Mouse (Mus musculus): ENCODE results near the gene Phc2. TPM values are rescaled to one million over a fixed set of nuclear protein-coding genes. Genes with fewer than 3 reads are reported as not detected.

Phc2 gene
- polyA plus RNA-seq, 1 experiment = 205 TPM

GRCm38 (mm10) chr4:128721061-128721648 lies 66.7 kb downstream of the Phc2 start:
- TF ChIP-seq CEBPB (IDR thresholded peaks at IDR 0.05; ENCODE audit: low read depth) (no peak), MYOG (IDR thresholded peaks at IDR 0.05; ENCODE audit: control insufficient read depth, extremely low read depth, insufficient read length) (no peak), CTCF (IDR thresholded peaks at IDR 0.05; ENCODE audit: control insufficient read depth, insufficient read depth, insufficient read length) (no peak), FOSL1 (IDR thresholded peaks at IDR 0.05; ENCODE audit: insufficient read depth, low read length, poor library complexity, severe bottlenecking) (no peak), MAX (IDR thresholded peaks at IDR 0.05) (no peak), USF1 (IDR thresholded peaks at IDR 0.05; ENCODE audit: low read depth) (no peak), MYOD1 (IDR thresholded peaks at IDR 0.05; ENCODE audit: control insufficient read depth, insufficient read length, low read depth) (no peak)
- Histone ChIP-seq H3K79me2 (ENCODE audit: control insufficient read depth, insufficient read depth) (no peaks in the 10 kb centered on the region), H3K79me3 (ENCODE audit: low read depth) (no peaks in the 10 kb centered on the region), H3K27me3 (ENCODE audit: control insufficient read depth, insufficient read depth, insufficient read length) (no peaks in the 10 kb centered on the region), H3ac (ENCODE audit: control insufficient read depth, insufficient read length, low read depth) (no peak overlapping the region), H3K36me3 (ENCODE audit: control insufficient read depth, insufficient read depth) (no peaks in the 10 kb centered on the region), H3K4me3 (ENCODE audit: insufficient read depth, poor library complexity, severe bottlenecking) (no peak overlapping the region)

GRCm38 (mm10) chr4:128721761-128722160 lies 67.3 kb downstream of the Phc2 start:
- Histone ChIP-seq H3K79me2 (ENCODE audit: control insufficient read depth, insufficient read depth) (no peaks in the 10 kb centered on the region), H3K79me3 (ENCODE audit: low read depth) (no peaks in the 10 kb centered on the region), H3K4me3 (ENCODE audit: insufficient read depth, poor library complexity, severe bottlenecking) (no peak overlapping the region), H3K27me3 (ENCODE audit: control insufficient read depth, insufficient read depth, insufficient read length) (no peaks in the 10 kb centered on the region), H3ac (ENCODE audit: control insufficient read depth, insufficient read length, low read depth) (no peak overlapping the region), H3K36me3 (ENCODE audit: control insufficient read depth, insufficient read depth) (no peaks in the 10 kb centered on the region)
- TF ChIP-seq MAX (IDR thresholded peaks at IDR 0.05) (no peak), MYOG (IDR thresholded peaks at IDR 0.05; ENCODE audit: control insufficient read depth, extremely low read depth, insufficient read length) (no peak), CEBPB (IDR thresholded peaks at IDR 0.05; ENCODE audit: low read depth) (no peak), USF1 (IDR thresholded peaks at IDR 0.05; ENCODE audit: low read depth) (no peak), CTCF (IDR thresholded peaks at IDR 0.05; ENCODE audit: control insufficient read depth, insufficient read depth, insufficient read length) (no peak), MYOD1 (IDR thresholded peaks at IDR 0.05; ENCODE audit: control insufficient read depth, insufficient read length, low read depth) (no peak), FOSL1 (IDR thresholded peaks at IDR 0.05; ENCODE audit: insufficient read depth, low read length, poor library complexity, severe bottlenecking) (no peak)

- Histone ChIP-seq H3K36me3 (ENCODE audit: control insufficient read depth, insufficient read depth) (no peaks in the 10 kb centered on the region), H3ac (ENCODE audit: control insufficient read depth, insufficient read length, low read depth) (no peak overlapping the region), H3K79me2 (ENCODE audit: control insufficient read depth, insufficient read depth) (peaks cover 5% of the 10 kb centered on the region), H3K79me3 (ENCODE audit: low read depth) (peaks cover 3% of the 10 kb centered on the region), H3K4me3 (ENCODE audit: insufficient read depth, poor library complexity, severe bottlenecking) (no peak overlapping the region), H3K27me3 (ENCODE audit: control insufficient read depth, insufficient read depth, insufficient read length) (no peaks in the 10 kb centered on the region)
- TF ChIP-seq FOSL1 (IDR thresholded peaks at IDR 0.05; ENCODE audit: insufficient read depth, low read length, poor library complexity, severe bottlenecking) = no peak
- TF ChIP-seq MYOD1 (IDR thresholded peaks at IDR 0.05; ENCODE audit: control insufficient read depth, insufficient read length, low read depth) = no peak
- no peak for TF ChIP-seq MYOG (IDR thresholded peaks at IDR 0.05; ENCODE audit: control insufficient read depth, extremely low read depth, insufficient read length)
- TF ChIP-seq CEBPB (IDR thresholded peaks at IDR 0.05; ENCODE audit: low read depth) = no peak
- TF ChIP-seq USF1 (IDR thresholded peaks at IDR 0.05; ENCODE audit: low read depth) = no peak
- no peak for TF ChIP-seq CTCF (IDR thresholded peaks at IDR 0.05; ENCODE audit: control insufficient read depth, insufficient read depth, insufficient read length)
Observed at GRCm38 (mm10) chr4:128722932-128723331, 68.4 kb downstream of the Phc2 start.

GRCm38 (mm10) chr4:128723431-128723830 lies 68.9 kb downstream of the Phc2 start:
- H3K79me2 ChIP-seq (ENCODE audit: control insufficient read depth, insufficient read depth) = peaks cover 10% of the 10 kb centered on the region
- H3K27me3 ChIP-seq (ENCODE audit: control insufficient read depth, insufficient read depth, insufficient read length) = no peaks in the 10 kb centered on the region
- H3K79me3 ChIP-seq (ENCODE audit: low read depth) = peaks cover 8% of the 10 kb centered on the region
- no peak overlapping the region for H3ac ChIP-seq (ENCODE audit: control insufficient read depth, insufficient read length, low read depth)
- TF ChIP-seq USF1 (IDR thresholded peaks at IDR 0.05; ENCODE audit: low read depth) (no peak), CEBPB (IDR thresholded peaks at IDR 0.05; ENCODE audit: low read depth) (no peak), MYOG (IDR thresholded peaks at IDR 0.05; ENCODE audit: control insufficient read depth, extremely low read depth, insufficient read length) (no peak), MYOD1 (IDR thresholded peaks at IDR 0.05; ENCODE audit: control insufficient read depth, insufficient read length, low read depth) (no peak), CTCF (IDR thresholded peaks at IDR 0.05; ENCODE audit: control insufficient read depth, insufficient read depth, insufficient read length) (no peak), FOSL1 (IDR thresholded peaks at IDR 0.05; ENCODE audit: insufficient read depth, low read length, poor library complexity, severe bottlenecking) (no peak), MAX (IDR thresholded peaks at IDR 0.05) (no peak)
- H3K4me3 ChIP-seq (ENCODE audit: insufficient read depth, poor library complexity, severe bottlenecking) = no peak overlapping the region
- H3K36me3 ChIP-seq (ENCODE audit: control insufficient read depth, insufficient read depth) = no peaks in the 10 kb centered on the region

GRCm38 (mm10) chr4:128724059-128724458 lies 69.6 kb downstream of the Phc2 start:
- no peaks in the 10 kb centered on the region for H3K27me3 ChIP-seq (ENCODE audit: control insufficient read depth, insufficient read depth, insufficient read length)
- peaks cover 14% of the 10 kb centered on the region for H3K79me3 ChIP-seq (ENCODE audit: low read depth)
- H3K36me3 ChIP-seq (ENCODE audit: control insufficient read depth, insufficient read depth) = no peaks in the 10 kb centered on the region
- peaks cover 16% of the 10 kb centered on the region for H3K79me2 ChIP-seq (ENCODE audit: control insufficient read depth, insufficient read depth)
- no peak overlapping the region for H3ac ChIP-seq (ENCODE audit: control insufficient read depth, insufficient read length, low read depth)
- TF ChIP-seq CTCF (IDR thresholded peaks at IDR 0.05; ENCODE audit: control insufficient read depth, insufficient read depth, insufficient read length) (no peak), USF1 (IDR thresholded peaks at IDR 0.05; ENCODE audit: low read depth) (no peak), MYOD1 (IDR thresholded peaks at IDR 0.05; ENCODE audit: control insufficient read depth, insufficient read length, low read depth) (no peak)
- H3K4me3 ChIP-seq (ENCODE audit: insufficient read depth, poor library complexity, severe bottlenecking) = no peak overlapping the region

All from C2C12 (cell line).